Mouse (Mus musculus): ENCODE data around the gene Fes. TPM values are rescaled to one million over a fixed set of nuclear protein-coding genes. Genes with fewer than 3 reads are reported as not detected.
"Not testable (repeated sequence)": the region's sequence is repeated elsewhere in the genome, so short reads cannot be mapped to it uniquely, and the experiment has no call there.

Gene Fes
- polyA plus RNA-seq, 1 experiment from 2014 or later, result 11.3 TPM

GRCm38 (mm10) chr7:80402651-80403321 is 15.0 kb upstream of the Fes start:
- Histone ChIP-seq H3K4me2 (replicated peaks) (peak overlapping the region; percentile 97), H3K9ac (replicated peaks) (peak overlapping the region; percentile 96), H3K27me3 (peaks cover 25% of the 10 kb centered on the region), H3K36me3 (no peaks in the 10 kb centered on the region), H3K4me3 (peak overlapping the region; percentile 97), H3K9me3 (no peaks in the 10 kb centered on the region), H3K4me1 (peaks cover 20% of the 10 kb centered on the region), H3K27ac (replicated peaks) (peak overlapping the region; percentile 68)
- under 1% methylated on average over 45 of the region's 92 CpGs for WGBS
- ATAC-seq (ENCODE audit: low FRiP score, low read depth), result peak; percentile 81

GRCm38 (mm10) chr7:80401860-80402641 is 14.3 kb upstream of the Fes start:
- Histone ChIP-seq H3K9ac (replicated peaks) (peak overlapping the region; percentile 96), H3K4me1 (peaks cover 20% of the 10 kb centered on the region), H3K9me3 (no peaks in the 10 kb centered on the region), H3K4me3 (peak overlapping the region; percentile 97), H3K27me3 (peaks cover 25% of the 10 kb centered on the region), H3K36me3 (0 out of 2 replicates have a peak, but pooled peaks cover 4% of the 10 kb centered on the region), H3K27ac (replicated peaks) (peak overlapping the region; percentile 67), H3K4me2 (replicated peaks) (peak overlapping the region; percentile 97)
- peak; percentile 61 for ATAC-seq (ENCODE audit: low FRiP score, low read depth)
- under 1% methylated on average over 82 of the region's 102 CpGs for WGBS

GRCm38 (mm10) chr7:80401041-80401859 is 13.5 kb upstream of the Fes start:
- peaks cover 20% of the 10 kb centered on the region for H3K4me1 ChIP-seq
- H3K4me2 ChIP-seq (replicated peaks), result peak overlapping the region; percentile 97
- H3K27me3 ChIP-seq, result peaks cover 25% of the 10 kb centered on the region
- H3K36me3 ChIP-seq, result peaks cover 12% of the 10 kb centered on the region
- H3K9ac ChIP-seq (replicated peaks), result peak overlapping the region; percentile 96
- H3K27ac ChIP-seq (replicated peaks), result peak overlapping the region; percentile 67; the same call in 1 of the 2 replicates
- no peaks in the 10 kb centered on the region for H3K9me3 ChIP-seq
- WGBS, result 26% methylated on average over 5 of the region's 5 CpGs
- no peak for ATAC-seq (ENCODE audit: low FRiP score, low read depth)
- peak overlapping the region; percentile 97 for H3K4me3 ChIP-seq

- 85% methylated on average over 6 of the region's 6 CpGs for WGBS
- no peak for ATAC-seq (ENCODE audit: low FRiP score, low read depth)
- Histone ChIP-seq H3K9me3 (no peaks in the 10 kb centered on the region), H3K4me1 (peaks cover 20% of the 10 kb centered on the region), H3K4me3 (no peak overlapping the region), H3K4me2 (replicated peaks) (peak overlapping the region; percentile 97), H3K36me3 (peaks cover 17% of the 10 kb centered on the region), H3K27me3 (peaks cover 21% of the 10 kb centered on the region), H3K27ac (replicated peaks) (no peak overlapping the region), H3K9ac (replicated peaks) (0 out of 2 replicates have a peak overlapping the region, but pooled peaks have one; percentile 6)
These were observed 12.8 kb upstream of the Fes start for GRCm38 (mm10) chr7:80400571-80400970.

GRCm38 (mm10) chr7:80400099-80400498 is 12.4 kb upstream of the Fes start:
- Histone ChIP-seq H3K36me3 (peaks cover 22% of the 10 kb centered on the region), H3K4me1 (peaks cover 20% of the 10 kb centered on the region), H3K9me3 (no peaks in the 10 kb centered on the region), H3K9ac (replicated peaks) (no peak overlapping the region), H3K27ac (replicated peaks) (no peak overlapping the region), H3K4me3 (no peak overlapping the region), H3K4me2 (replicated peaks) (no peak overlapping the region), H3K27me3 (peaks cover 16% of the 10 kb centered on the region)
- 67% methylated on average over 5 of the region's 5 CpGs for whole genome bisulfite sequencing
- no peak for ATAC-seq (ENCODE audit: low FRiP score, low read depth)

DNA sequence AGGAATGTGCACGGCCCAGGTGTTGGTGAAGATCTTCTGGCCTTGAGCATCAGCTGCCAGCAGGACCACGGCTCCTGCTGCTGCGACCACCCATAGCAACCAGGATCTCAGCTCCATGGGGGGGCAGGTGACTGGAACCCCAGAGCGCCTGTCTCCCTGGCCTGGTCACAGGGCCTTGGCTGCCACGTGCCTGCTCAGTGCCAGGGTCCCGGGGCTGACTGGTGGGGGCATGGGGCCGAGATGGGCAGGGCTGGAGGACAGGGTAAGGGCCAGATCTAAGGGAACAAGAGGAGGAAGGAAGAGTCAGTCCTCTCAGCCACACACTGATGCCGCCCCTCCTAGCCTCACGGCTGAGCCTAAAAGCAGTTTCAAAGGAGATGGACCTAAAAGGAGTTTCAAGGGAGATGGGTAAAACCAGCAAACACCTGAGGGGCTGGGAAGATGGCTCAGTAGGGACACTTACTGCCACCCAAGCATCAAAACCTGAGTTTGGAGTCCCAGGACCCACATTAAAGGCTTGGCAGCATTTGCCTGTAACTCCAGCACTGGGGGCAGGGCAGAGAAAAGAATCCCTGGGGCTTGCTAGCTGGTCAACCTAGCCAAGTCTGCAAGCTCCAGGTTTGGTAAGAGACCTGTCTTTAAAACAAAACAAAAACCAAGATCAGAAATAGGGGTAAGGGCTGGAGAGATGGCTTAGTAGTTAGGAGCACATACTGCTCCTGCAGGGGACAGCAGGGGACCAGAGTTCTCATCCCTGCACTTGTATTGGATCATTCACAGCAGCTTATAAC is 11.1 kb upstream of the Fes start:
- no peaks in the 10 kb centered on the region for H3K9me3 ChIP-seq
- ATAC-seq (ENCODE audit: low FRiP score, low read depth), result no peak
- no peak overlapping the region for H3K4me3 ChIP-seq
- H3K4me2 ChIP-seq (replicated peaks), result no peak overlapping the region
- 71% methylated on average over 9 of the region's 9 CpGs for WGBS
- no peak overlapping the region; the same call in 1 of the 2 replicates for H3K9ac ChIP-seq (replicated peaks)
- H3K4me1 ChIP-seq, result peaks cover 20% of the 10 kb centered on the region
- H3K27me3 ChIP-seq, result peaks cover 6% of the 10 kb centered on the region
- H3K36me3 ChIP-seq, result peaks cover 30% of the 10 kb centered on the region
- H3K27ac ChIP-seq (replicated peaks), result no peak overlapping the region

- no peak overlapping the region for H3K4me3 ChIP-seq
- H3K36me3 ChIP-seq, result peaks cover 38% of the 10 kb centered on the region
- H3K27me3 ChIP-seq, result no peaks in the 10 kb centered on the region; the same call in 1 of the 2 replicates
- ATAC-seq (ENCODE audit: low FRiP score, low read depth), result no peak
- no peaks in the 10 kb centered on the region for H3K9me3 ChIP-seq
- no peak overlapping the region for H3K4me2 ChIP-seq (replicated peaks)
- no peak overlapping the region for H3K27ac ChIP-seq (replicated peaks)
- H3K9ac ChIP-seq (replicated peaks), result no peak overlapping the region
- H3K4me1 ChIP-seq, result peaks cover 20% of the 10 kb centered on the region
- WGBS, result 85% methylated on average over 9 of the region's 9 CpGs
These were observed 10.2 kb upstream of the Fes start for GRCm38 (mm10) chr7:80397986-80398385.

DNA sequence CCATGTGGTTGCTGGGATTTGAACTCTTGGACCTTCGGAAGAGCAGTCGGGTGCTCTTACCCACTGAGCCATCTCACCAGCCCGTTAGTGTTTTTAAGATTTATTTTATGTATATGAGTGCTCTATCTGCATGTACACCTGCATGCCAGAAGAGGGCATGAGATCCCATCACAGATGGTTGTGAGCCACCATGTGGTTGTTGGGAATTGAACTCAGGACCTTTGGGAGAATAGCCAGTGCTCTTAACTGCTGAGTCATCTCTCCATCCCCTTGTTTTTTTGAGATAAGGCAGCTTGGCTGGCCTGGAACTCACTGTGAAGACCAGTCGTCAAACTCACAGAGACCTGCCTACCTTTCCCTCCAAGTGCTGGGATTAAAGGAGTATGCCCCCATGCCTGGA is 8.7 kb upstream of the Fes start:
- H3K4me2 ChIP-seq (replicated peaks); H3K4me3 ChIP-seq; ATAC-seq (ENCODE audit: low FRiP score, low read depth); H3K9ac ChIP-seq (replicated peaks); H3K27me3 ChIP-seq; H3K27ac ChIP-seq (replicated peaks); H3K9me3 ChIP-seq: not testable (repeated sequence)
- Histone ChIP-seq H3K36me3 (peaks cover 54% of the 10 kb centered on the region), H3K4me1 (peaks cover 15% of the 10 kb centered on the region)
- 93% methylated on average over 4 of the region's 4 CpGs for WGBS

DNA sequence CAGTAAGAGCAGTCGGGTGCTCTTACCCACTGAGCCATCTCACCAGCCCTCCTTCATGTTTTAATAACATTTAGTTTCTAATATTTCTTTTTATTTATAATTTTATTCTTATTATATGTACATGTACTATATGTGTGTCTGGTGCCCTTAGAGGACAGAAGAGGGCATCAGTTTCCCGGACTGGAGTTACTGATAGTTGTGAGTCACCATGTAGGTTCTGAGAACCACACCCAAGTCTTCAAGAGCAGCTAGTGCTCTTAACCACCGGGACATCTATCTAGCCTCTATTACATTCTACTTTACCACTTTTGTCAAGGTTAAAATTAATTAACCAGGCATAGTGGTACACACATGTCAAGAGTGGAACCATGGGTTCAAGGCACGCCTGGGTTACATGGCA is 6.9 kb upstream of the Fes start:
- Histone ChIP-seq H3K4me2 (replicated peaks) (no peak overlapping the region), H3K9me3 (no peaks in the 10 kb centered on the region), H3K27ac (replicated peaks) (no peak overlapping the region), H3K4me1 (no peaks in the 10 kb centered on the region; the same call in 1 of the 2 replicates), H3K4me3 (no peak overlapping the region), H3K27me3 (no peaks in the 10 kb centered on the region), H3K36me3 (peaks cover 66% of the 10 kb centered on the region), H3K9ac (replicated peaks) (no peak overlapping the region)
- ATAC-seq (ENCODE audit: low FRiP score, low read depth), result no peak
- WGBS, result 89% methylated on average over 4 of the region's 4 CpGs

DNA sequence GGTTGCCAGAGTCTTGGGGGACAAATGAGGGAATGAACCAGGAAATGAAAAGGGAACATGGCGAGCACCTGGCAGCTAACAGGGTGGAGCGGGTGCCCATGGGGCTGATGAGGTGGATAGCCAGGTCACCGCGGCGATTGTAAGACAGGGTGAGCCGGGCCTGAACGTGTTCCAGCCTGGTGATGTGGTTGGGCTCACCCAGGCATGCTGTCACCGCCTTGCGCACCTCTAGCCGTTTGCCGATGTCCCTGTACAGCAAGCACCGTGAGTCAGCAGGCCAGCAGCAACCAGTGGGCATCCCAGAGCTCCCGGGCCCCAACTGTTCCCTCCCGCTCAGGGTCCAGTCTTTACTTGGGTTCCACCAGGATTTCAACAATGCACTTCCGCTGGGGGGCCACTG is 4.4 kb upstream of the Fes start:
- Histone ChIP-seq H3K27ac (replicated peaks) (no peak overlapping the region), H3K27me3 (peaks cover 11% of the 10 kb centered on the region), H3K4me1 (peaks cover 17% of the 10 kb centered on the region), H3K9me3 (no peaks in the 10 kb centered on the region), H3K4me2 (replicated peaks) (no peak overlapping the region), H3K36me3 (peaks cover 62% of the 10 kb centered on the region), H3K4me3 (no peak overlapping the region), H3K9ac (replicated peaks) (no peak overlapping the region)
- ATAC-seq (ENCODE audit: low FRiP score, low read depth), result no peak
- 95% methylated on average over 15 of the region's 15 CpGs for WGBS

DNA sequence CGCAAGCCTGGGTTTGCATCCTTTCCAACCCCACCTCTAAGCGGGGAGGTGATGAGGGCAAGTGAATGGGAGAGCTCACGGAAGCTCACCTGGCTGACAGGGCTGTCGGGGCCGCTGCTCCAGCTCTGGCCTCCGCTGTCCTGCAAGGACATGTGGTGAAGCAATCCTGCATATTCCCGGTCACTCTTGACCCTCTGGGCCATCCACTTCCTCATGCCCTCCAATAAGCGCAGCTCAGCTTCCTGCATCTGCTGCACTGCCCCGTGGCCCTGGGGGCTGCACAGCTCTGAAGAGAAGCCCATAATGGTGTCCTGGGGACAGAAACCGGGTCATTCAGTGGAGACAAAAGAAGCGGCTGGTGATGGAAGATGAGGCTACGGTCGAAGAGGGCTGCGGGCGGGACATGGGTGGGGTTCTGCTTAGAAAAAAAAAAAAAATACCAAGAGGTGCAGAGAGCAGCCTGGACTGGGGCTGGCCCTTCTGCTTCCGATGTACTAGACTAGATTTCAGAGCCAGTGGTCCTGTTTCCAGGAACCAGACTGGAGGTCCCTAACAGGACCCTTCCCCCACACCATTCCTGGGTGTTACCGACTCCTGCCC is 613 bp downstream of the Fes start:
- 30% methylated on average over 17 of the region's 17 CpGs for WGBS
- peaks cover 20% of the 10 kb centered on the region for H3K36me3 ChIP-seq
- H3K27ac ChIP-seq (replicated peaks), result peak overlapping the region; percentile 52; the same call in 1 of the 2 replicates
- peak overlapping the region; percentile 25; the same call in 1 of the 2 replicates for H3K4me3 ChIP-seq
- H3K9me3 ChIP-seq, result no peaks in the 10 kb centered on the region
- H3K4me2 ChIP-seq (replicated peaks), result peak overlapping the region; percentile 49
- H3K27me3 ChIP-seq, result peaks cover 27% of the 10 kb centered on the region
- H3K9ac ChIP-seq (replicated peaks), result peak overlapping the region; percentile 51; the same call in 1 of the 2 replicates
- no peak for ATAC-seq (ENCODE audit: low FRiP score, low read depth)
- peaks cover 25% of the 10 kb centered on the region for H3K4me1 ChIP-seq
